Mouse (Mus musculus): ENCODE results near the gene Rsbn1l.

Gene Rsbn1l

DNA sequence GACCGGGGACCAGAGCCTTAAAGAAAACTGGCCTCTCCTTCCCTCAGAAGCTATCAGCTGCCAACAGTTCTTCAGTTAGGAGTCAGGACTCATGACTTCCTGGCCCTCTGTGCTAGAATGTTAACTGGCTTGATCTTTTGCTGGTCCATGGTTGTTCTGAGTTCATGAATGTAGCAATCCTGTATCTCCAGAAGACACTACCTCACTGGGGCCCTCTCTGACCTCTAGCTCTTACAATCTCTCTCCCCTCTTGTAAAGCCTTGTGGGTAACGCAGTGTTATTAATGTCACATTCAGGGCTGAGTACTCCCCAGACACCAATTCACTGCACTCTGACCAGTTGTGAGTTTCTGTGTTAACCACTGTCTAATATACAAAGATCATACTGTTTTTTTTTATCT is 51.6 kb downstream of the Rsbn1l start:
- DNase-seq (ENCODE audit: low spot score in 2 of 2), result no peak

DNA sequence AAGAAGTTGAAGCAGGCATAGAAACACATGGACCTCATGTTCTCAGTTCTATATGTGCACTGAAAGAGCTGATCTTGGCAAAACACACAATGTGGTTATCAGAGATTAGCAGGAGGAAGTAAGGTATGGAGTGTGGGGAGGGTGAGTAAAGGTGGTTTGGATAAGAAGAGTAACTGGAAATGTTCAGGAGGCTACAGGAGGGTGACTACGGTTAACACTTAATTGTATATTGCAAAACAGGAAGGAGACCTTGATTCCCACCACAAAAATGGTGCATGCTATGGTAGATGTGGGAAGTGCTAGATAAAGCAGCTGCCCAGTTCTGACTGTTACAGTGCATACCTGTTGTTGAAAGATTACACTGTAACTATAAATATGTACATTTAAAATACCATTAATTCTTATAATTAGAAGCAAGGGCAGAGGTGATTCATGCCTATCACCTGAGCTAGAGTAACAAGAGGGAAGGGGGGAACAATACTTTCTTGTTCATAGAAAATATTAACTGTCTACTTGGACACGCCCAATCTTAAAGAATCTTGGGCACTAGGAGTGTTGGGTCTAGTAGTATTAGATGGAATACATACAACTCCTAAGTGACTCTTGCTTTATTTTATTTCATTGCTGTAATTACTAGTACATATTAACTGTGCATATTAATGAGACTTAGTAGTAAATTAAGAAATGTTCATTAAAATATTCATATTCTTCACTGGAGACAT is 58.6 kb downstream of the Rsbn1l start:
- DNase-seq (ENCODE audit: low spot score in 2 of 2), result no peak

DNA sequence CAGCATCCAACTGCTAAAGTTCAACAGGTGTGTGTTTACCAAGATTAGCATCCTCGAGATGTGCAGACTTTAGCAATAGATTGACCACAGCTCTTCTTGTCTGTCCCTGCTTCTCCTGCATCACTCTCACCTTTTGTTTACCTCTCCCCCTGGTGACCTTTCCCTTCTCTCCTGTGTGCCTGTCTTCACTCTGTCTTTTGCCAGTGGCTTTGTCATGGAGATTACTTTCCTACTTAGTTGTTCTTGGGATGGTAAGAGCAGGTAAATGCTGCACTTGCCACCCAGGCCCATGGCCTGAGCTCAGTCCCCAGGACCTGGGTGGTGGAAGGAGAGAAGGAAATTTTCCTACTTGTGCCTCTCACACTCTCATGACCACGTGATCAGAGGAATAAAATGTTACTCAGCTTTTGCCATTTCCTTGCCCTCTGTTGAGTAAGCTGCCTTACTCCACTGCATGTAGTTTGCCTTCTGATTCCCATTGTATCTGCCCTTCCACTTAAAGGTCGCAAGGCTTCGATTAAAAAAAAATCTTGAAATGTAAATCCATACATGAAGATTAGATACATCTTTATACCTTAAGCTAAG is 72.1 kb downstream of the Rsbn1l start:
- no peak for DNase-seq (ENCODE audit: low spot score in 2 of 2)

DNA sequence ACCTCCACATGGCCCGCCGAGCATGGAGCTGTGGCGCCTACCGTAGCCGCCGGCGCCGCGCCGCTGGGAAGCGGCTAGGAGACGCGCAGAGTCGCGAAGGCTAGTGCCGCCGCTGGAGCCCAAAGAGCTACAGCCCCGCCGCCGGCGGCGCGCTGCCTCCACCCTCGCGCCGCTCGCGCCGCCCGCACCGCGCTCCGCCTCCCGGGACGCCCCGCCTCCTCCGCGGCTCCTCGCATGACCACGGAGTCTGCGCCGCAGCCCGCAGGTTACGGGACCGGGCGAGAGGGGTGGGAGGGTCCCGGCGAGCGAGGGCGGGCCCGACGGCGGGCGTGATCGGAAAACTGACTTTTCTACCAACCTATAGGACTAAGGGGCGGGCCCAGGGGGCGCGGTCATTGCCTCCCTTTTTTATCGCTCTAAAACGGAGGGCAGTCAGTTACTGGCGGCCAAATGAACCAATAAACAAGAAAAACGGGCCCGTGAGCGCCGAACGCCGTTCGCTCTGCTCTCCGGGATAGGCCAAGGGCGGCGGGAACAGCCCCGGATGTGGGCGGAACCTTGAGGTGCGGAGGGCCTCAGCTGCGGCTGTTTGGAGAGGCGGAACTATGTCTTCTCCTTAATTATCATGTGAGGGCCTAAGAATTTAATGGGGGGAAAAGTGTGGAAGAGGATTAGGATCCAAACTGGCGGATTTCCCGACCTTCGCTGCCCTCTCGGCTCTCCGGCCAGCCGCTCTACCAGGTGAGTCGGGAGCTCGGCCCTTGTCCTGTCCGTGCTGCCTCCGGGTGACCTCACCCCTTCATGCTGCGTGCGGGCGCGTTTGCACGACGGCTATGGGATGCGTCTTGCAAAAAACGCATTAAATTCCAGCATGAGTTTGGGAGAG is 74.0 kb downstream of the Rsbn1l start, which contains the start of the genes Phtf2 and Tmem60:
Gene Phtf2, minus strand, starts transcription at position 210 of the 886 bp plus-strand sequence.
Gene Tmem60, plus strand, starts transcription at position 277 of the 886 bp plus-strand sequence.
- DNase-seq (ENCODE audit: low spot score in 2 of 2), result peak; percentile 97 to 98

DNA sequence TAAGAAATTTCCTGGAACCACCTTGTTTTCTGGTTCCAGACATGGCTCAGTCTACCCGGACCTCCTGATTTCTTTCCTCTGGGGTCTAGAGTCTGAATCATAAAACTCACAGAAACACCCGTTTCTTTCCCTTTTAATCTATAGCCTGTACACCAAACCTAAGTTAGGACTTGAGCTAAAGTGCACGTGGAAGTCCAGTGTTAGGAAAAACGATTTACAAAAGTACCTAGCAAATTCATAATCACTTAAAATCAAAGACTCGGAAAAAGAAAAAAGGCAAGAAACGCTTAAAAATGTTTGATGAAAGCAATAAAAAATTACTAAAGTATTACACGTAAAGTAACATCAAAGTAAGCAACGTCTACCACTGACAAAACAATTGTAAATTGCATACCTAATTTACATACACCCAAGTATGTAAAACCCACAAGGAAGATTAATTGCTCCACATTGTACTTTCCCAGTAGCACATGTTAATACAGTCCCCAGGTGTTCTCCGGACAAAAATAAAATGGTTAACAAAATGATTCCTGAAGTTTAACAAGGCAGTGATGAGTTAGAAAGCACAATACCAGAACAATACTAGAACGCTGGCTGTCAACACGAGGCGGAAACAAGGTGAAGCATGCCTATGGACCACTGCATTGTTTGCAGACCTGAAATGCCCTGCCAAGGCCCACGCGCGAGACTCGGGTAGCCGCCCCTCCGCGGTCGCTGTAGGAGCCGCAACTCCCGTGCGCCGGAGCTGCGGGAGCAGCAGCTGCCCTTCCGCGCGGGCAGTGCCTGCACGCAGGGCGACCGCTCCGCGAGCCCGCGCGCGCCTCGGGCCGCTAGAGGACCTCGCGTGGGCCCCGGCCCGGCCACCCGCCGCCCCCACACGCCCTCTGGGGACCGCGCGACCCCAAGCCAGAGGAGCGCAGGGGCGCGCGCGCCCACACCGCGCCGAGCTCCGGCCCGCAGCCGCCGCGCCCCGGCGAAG is 75.1 kb downstream of the Rsbn1l start:
- peak; percentile 21 to 34 for DNase-seq (ENCODE audit: low spot score in 2 of 2)

DNA sequence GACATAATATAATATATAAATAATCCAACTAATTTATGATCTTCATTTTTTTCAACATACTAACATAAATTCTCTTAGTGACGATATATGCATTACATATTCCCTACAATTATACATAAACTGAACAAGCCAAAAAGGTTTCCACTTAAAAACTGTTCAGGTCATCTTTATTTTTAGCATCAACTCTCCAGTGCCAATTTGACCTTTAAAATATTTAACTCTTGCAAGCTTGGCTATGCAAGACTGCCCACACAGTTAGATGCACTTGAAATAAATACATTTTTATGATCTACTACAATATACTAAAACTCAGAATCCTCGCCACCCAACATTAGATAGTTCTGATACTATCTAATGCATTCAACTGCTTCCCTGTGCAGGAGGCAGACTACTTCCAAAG is 75.8 kb downstream of the Rsbn1l start:
- DNase-seq (ENCODE audit: low spot score in 2 of 2), result no peak

DNA sequence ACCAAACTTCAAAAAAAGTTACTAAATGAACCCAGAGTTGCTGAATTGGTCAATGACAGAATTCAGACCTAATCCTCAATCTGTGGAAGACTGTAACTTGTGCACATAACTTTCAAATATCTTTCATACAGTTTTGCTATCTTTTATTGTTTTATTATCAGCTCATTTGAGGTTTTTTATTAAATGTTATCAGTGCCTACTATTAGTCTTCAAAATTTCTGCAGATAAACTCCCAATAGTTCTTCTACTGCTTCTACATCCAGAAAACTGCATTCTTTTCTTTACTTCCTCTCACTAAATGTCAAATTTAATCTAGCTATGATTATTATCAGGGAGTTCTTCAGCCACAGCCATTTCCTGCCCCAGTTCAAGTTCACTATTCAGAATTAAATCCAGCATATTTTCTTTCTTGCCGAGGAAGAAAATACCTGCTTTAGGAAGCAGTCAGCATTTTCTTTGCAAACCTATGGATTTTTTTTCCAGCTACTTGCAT is 79.2 kb downstream of the Rsbn1l start:
- DNase-seq (ENCODE audit: low spot score in 2 of 2), result no peak

DNA sequence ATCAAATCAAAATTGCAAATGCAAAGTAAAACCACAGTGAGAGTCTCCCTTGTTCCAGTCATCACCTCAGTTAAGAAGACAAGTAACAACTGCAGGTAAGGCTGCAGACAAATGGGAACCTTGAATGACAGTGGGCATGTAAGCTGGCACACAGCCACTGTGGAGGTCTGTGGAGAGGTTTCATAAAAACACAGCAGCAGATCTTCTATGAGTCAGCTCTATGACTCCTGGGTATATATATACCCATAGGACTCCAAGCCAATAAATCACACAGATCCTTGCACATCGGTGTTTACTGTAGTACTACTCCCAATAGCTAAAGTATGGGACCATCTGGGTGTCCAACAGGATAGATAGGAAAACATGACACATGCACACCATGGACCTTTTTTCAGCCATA is 83.1 kb downstream of the Rsbn1l start:
- no peak for DNase-seq (ENCODE audit: low spot score in 2 of 2)

DNA sequence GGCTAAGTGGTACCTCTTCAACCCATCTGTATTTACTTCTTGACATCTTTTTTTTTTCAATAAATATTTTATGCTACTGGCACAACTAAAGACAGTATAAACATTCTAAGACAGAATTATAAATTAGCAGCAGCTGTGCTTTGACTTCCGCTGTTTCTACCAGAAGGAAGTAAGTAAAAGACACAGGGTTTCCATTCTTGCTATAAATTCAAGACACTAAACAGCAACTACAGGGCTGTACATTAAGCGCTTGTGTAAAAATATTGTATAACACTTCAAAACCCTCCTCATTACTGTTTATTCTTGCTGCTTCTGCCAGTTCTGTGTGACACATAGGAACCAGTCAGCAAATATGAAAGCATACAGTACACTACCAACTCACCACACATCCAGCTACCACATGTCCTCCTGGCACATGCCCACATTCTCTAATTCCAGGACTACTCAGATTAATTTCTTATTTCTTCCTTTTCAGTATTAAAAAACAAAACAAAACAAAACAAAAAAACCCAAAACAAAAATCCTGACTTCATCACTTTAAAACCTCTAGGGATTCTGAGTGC is 90.9 kb downstream of the Rsbn1l start:
- no peak for DNase-seq (ENCODE audit: low spot score in 2 of 2)

DNA sequence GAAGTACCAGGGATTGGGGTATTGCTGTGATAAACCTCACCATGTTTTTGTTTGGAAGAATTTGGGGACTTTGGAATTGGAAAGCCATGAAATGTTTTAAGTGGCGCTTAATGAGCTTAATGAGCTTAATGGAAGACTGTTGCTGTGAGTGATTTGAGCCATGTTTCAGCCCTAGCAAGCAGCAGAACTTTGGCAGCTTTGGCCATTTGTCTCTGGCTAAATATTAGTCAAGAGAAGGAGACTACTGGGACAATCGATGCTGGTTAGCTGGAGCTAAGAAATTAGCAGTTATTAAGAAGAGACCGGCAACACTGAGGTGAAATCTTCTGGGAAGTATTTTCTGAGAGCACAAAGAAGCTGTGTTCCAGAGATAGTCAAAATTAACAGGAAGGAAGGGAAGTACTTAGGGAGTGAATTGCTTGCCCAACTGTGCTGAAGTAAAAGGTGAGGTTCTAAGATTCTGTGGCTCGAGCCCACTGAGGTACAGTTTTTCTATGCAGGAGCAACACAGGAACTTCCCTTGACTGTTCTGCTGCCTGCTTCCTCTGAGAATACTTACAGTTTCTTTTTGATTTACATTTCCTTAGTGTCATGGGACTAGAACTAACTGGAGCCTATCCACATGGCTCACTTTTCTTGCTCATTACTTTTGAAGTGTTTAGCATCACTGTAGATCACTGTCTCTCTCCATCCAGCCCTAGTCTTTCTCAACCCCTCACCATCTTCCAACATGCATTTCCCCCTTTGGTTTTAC is 91.8 kb downstream of the Rsbn1l start:
- DNase-seq (ENCODE audit: low spot score in 2 of 2), result no peak

DNA sequence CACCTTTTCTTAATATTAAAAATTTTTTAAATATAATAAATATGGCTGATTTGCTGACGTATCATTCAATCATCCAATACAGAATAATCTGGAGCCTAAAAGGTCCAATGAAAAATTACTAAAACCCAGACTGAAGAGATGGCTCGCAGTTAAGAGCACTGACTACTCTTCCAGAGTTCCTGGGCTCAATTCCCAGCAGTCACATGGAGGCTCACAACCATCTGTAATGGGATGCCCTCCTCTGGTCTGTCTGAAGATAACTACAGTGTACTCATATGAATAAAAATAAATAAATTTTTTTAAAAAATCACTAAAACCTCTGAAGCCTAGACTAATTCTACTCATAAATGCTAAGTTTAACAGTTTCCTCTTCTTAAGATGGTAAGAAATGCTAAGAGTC is 94.3 kb downstream of the Rsbn1l start:
- DNase-seq (ENCODE audit: low spot score in 2 of 2), result no peak

DNA sequence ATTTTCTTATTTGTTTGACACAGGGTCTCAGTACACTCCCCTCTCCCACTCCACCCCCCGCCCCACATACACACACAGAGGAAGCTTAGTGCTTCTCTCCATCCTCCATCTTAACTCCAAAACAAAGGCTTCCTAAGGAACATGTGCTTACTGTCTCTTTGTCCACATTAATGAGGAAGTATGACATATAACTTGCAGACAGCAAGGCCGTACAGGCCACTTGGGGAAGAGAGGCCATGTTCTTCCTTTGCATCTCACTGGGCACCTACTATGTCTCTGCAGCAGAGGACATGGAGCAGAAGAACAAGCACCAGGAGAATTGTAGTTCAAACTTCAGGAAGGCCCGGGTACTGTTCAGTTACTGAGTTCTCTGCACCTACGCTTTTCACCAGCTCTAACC is 95.6 kb downstream of the Rsbn1l start:
- no peak for DNase-seq (ENCODE audit: low spot score in 2 of 2)

DNA sequence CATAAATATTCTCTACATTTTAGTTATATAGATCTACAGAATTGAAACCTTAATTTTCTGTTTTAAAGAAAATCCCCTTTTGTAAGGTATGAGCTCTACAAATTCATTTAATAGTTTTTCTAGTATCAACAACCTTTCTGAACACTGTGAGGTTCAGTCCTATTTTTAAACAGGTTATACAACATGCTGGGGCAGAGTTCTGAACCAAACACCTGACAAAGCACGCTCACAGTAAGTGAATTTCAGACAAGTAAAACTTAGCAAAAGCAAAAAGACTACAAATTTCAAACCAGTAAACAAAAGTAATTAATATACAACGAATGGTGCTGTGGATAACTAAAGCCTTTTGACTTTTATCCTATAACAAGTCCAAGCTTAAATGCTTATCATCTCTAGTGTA is 97.8 kb downstream of the Rsbn1l start:
- no peak for DNase-seq (ENCODE audit: low spot score in 2 of 2)

DNA sequence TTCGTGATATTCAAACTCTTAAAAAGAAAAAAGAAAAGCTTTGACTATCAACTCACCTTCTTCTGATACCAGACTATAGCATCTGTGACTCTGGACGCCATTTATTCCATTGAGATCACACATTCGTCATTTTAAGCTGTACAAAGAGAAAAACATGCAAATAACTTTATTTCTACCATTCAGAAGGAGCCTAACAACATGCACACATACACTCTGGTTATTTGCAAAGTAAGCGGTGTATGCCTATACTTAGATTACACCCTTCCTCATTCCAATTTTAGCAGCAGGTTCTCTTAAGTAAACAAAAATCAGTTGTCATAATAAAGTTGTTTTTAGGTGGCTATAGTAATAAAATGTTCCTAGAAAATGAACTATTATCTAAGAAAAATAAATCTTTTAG is 101.1 kb downstream of the Rsbn1l start:
- DNase-seq (ENCODE audit: low spot score in 2 of 2), result no peak

DNA sequence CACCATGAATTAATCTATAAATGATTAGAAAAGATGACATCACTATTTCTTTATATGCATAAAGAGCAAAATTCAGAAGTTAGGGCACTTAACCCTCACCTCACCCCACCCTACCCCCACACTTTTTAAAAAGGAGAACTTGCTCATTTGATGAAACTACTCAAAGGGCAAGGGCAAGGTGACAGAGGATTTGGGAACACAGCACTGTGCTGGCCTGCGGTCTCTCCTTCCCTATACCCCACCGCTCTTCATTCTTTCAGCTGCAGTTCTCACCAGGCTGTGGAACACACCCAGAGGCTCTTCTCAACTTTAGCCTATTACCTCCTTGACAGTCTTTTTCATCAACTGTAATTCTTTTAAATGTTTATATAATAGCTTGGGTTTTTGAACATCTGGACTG is 109.2 kb downstream of the Rsbn1l start:
- no peak for DNase-seq (ENCODE audit: low spot score in 2 of 2)

DNA sequence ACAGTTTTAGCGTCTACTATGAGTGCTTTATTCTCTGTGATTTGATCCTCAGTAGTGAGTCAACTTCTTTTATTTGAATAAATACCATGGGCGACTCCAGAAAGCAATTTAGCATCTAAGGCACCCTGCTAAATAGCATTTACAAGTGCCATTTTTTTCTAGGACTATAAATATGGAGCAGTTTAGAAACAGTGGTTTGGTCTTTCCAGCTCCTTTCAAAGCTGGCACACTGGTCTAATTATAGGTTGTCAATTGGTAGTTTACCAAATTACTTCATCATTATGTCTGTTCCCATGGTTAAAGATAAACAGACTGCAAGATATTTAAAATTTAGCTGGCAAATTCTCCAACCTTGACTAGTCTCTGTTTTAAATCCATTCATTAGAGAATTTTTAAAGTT is 112.4 kb downstream of the Rsbn1l start:
- DNase-seq (ENCODE audit: low spot score in 2 of 2), result no peak

DNA sequence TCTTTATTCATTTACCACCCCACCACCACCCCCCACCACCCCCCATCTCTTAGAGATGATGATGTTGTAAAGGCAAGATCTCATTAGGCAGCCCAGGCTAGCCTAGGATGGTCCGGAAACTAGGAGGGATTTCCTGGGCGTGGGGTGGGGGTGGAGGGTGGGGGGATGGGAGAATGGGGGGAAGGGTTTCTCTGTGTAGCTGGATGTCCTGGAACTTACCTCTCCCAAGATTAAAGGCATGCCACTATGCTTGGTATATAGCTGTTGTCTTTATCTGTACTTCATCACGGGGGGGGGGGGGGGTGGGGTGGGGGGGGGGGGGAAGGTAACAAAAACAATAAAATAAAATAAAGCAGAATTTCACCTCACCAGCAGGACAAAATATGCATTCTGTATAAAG is 112.8 kb downstream of the Rsbn1l start:
- DNase-seq (ENCODE audit: low spot score in 2 of 2), result no peak
